Mouse (Mus musculus): ENCODE data around the gene Il17d. TPM values are rescaled to one million over a fixed set of nuclear protein-coding genes. Genes with fewer than 3 reads are reported as not detected.

Gene Il17d
- total RNA-seq, 2 experiments from 2014 or later = 15.2 to 15.8 TPM

DNA sequence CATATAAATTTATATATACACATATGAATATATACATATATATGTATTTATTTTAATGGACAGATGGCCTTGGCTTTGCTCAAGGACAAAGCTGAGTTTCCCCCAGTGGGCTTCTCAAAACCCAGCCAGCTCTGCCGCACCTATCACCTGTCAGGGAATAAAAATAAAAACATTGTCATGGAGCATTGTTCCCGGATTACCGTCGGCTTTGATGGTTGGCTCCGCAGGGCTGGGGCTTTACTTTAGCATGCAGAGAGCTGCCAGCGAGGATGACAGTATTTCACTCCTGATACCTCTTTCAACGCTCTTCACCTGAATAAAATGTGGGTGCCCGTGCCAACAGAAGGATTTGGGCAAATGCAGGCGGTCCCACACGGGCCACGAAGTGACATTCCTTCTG, 9.3 kb downstream of the Il17d start:
- no peak for DNase-seq (ENCODE audit: low spot score in 2 of 2)
- intact Hi-C loops (cut with DNase I) = loop anchor here (5.0 kb wide), 1 partner anchor 38 kb away; the partner anchor contains the start of gene Eef1akmt1

- no peak for DNase-seq (ENCODE audit: low spot score in 2 of 2)
- intact Hi-C loops (cut with DNase I) = loop anchor here (5.0 kb wide), 1 partner anchor 38 kb away; the partner anchor contains the start of gene Eef1akmt1
Observed at GRCm38 (mm10) chr14:57534346-57534745, 9.8 kb downstream of the Il17d start.

DNA sequence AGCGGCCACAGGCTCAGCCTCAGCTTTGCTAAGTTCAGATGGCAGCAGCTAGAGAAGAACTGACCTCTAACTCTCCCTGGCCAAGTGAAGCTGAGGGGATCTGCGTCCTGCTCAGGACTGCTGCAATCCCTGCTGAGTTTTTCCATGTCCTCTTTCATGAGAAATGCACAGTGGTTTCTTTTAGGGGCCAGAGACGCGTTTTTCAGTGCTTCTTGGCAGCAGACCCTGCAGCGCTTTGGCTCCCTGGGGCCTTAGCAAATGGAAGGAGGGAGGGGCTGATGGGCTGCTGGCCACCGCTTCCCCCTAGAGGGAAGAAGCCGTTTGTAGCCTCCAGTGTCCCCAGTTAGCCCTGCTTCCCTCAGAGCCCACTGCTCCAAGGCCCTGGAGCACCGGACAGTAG, 10.4 kb downstream of the Il17d start:
- intact Hi-C loops (cut with DNase I) = loop anchor here (5.0 kb wide), 2 partner anchors 37 to 82 kb away; partner anchors contain the start of gene Eef1akmt1
- DNase-seq (ENCODE audit: low spot score in 2 of 2) = peak in 1 of 2 experiments; percentile 38

DNA sequence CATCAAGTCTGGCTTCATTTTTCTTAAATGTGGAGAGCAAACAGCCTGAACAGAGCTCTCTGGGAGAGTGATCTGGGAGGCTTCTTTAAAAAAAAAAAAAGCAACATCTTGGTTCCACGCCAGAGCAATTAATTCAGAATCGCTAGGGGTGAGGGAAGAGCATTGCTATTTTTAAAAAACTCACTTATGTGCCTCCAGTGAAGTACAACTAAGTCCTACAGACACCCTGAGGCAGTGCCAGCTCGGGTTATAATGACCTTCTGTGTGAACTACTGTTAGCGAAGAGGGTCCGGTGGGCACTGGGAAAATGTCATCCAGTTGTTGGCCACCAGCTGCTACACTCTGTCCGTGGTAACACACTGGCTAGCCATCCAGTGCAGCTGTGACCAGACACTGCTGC, 11.1 kb downstream of the Il17d start:
- intact Hi-C loops (cut with DNase I) = loop anchor here (5.0 kb wide), 1 partner anchor 82 kb away; no protein-coding TSS in a partner anchor
- peak in 1 of 2 experiments; percentile 45 for DNase-seq (ENCODE audit: low spot score in 2 of 2)

- no peak for DNase-seq (ENCODE audit: low spot score in 2 of 2)
- intact Hi-C loops (cut with DNase I) = loop anchor here (5.0 kb wide), 1 partner anchor 80 kb away; no protein-coding TSS in a partner anchor
Observed at GRCm38 (mm10) chr14:57536820-57537219, 12.2 kb downstream of the Il17d start.

DNA sequence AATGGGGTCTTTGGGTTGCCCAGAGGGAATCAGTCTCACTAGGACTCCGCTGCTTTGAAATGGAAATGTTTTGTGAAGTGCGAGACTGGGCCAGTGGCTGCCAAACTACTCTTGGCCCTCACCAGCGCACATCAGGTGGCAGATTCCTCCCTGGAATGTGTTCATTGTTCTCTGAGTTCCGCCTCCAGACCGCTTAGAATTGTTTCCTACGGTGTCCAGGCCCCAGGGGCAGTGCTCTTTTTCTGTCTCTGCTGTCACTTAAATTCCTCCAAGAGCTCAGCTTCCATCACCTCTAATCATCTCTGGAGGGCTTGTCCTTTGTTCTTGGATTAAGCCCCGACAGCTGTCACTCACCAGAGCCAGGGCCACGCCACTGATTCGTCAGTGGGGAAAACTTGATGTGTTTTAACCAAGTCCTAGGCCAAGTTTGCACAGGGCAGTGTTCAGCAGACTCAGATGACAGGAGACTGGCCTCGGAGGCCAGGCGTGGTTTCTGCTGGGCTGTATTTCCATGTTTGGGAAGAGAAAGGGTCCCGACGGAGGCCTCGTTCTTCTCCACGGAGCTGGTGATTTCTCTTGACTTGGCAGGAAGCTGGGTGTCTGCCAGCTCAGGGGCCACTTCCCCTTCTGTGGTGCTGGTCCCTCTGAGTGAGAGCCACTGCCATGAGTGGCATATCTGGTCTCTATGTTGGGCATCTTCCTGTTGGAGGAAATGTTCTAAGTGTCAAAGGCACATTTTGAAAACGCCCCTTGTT, 12.9 kb downstream of the Il17d start:
- DNase-seq (ENCODE audit: low spot score in 2 of 2) = no peak
- intact Hi-C loops (cut with DNase I) = loop anchor here (5.0 kb wide), 1 partner anchor 80 kb away; no protein-coding TSS in a partner anchor

DNA sequence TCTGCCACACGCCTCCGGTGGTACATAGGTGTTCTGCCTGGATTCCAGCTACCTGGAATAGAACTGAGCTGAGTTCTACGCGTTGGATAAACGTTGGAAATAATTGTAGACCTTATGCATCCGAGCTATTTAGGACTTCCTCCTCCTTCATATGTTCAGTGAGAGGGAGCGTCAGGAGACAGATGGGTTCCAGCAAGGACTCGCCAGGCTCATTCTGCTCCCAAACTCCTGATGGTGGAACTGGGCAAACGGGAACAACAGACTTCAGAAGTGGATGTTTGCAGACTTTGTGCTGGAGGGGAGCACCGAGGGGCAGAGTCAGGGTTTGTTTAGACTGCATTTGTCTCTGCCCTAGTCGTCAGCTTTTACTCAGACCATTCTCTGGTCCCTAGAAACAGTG, 16.1 kb downstream of the Il17d start:
- peak in 1 of 2 experiments; percentile 70 for DNase-seq (ENCODE audit: low spot score in 2 of 2)
- intact Hi-C loops (cut with DNase I) = no loop called here

DNA sequence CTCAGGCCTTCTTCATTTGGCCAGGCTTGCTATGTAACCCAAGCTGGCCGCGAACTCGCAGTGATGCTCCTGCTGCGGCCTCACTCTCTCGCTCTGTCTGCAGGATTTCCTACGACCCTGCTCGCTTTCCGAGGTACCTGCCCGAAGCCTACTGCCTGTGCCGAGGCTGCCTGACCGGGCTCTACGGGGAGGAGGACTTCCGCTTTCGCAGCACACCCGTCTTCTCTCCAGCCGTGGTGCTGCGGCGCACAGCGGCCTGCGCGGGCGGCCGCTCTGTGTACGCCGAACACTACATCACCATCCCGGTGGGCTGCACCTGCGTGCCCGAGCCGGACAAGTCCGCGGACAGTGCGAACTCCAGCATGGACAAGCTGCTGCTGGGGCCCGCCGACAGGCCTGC, 17.7 kb downstream of the Il17d start:
- DNase-seq (ENCODE audit: low spot score in 2 of 2) = no peak
- intact Hi-C loops (cut with DNase I) = no loop called here

GRCm38 (mm10) chr14:57543420-57544039, 19.0 kb downstream of the Il17d start:
- DNase-seq (ENCODE audit: low spot score in 2 of 2) = no peak
- intact Hi-C loops (cut with DNase I) = no loop called here

- no peak for DNase-seq (ENCODE audit: low spot score in 2 of 2)
Observed at GRCm38 (mm10) chr14:57545526-57545925, 20.9 kb downstream of the Il17d start.

DNA sequence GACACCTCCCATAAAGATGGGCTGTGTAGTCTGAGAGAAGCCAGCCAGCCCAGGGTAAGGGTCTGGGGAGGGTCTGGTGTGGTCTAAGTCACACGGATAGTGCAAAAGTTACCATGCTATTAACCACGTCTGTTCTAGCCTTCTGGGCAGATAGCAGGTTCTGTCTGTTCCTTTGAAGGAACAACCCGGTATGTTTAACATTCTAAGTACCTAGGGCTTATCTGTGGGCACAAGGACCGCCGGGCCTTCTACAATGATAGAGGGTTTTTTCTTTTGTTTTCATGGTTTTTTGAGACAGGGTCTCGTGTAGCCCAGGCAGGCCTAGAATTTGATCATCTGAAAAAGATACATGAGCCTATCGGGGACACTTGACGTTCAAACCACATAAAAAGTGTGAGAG, 21.6 kb downstream of the Il17d start:
- DNase-seq (ENCODE audit: low spot score in 2 of 2) = no peak
- intact Hi-C loops (cut with DNase I) = no loop called here

More at GRCm38 (mm10) chr14:57545526-57545925, 20.9 kb downstream of the Il17d start:
- intact Hi-C loops (cut with DNase I) = no loop called here

DNA sequence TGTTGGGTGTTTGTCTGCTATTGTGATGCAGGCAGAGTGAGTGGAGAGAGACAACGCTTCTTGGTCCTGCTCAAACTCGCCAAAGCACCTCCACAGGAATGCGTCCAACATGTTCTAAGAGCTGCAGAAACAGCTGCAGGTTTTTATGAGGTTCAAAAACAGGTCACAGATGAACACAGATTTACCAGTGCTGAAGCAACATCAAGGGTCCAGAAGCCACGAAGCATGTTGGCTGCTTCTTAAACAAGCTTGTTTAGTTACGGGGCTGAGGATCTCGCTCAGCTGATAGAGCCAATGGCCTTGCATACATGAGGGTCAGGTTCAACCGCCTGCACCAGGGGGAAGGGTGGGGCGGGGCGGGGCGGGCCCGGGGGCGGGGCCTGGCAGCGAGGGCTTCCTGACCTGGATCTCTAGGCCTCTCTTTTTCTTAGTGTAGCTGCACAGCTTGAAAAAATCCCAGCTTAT, 22.0 kb downstream of the Il17d start:
- DNase-seq (ENCODE audit: low spot score in 2 of 2) = no peak

DNA sequence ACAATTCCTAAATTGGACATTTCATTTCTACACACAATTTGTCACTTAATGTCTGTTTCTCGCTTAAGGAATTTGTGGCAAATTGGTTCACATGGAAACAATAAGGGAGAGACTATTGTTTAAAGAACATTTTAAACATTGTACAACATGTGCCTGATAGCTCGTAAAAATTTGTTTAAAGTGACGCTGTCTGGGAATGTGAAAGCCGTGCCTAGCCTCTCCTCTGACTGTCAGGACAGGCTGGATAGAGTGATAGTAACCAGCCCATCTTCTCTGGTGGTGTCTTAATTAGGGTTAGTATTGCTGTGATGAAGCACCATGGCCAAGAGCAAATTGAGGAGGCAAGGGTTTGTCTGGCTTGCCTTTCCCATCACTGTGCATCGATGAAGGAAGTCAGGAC, 22.5 kb downstream of the Il17d start:
- DNase-seq (ENCODE audit: low spot score in 2 of 2) = no peak

More for the DNA sequence above, 22.0 kb downstream of the Il17d start:
- intact Hi-C loops (cut with DNase I) = no loop called here

GRCm38 (mm10) chr14:57552945-57553344, 28.4 kb downstream of the Il17d start:
- intact Hi-C loops (cut with DNase I) = no loop called here
- DNase-seq (ENCODE audit: low spot score in 2 of 2) = no peak

More for the DNA sequence above, 22.5 kb downstream of the Il17d start:
- intact Hi-C loops (cut with DNase I) = no loop called here

- DNase-seq (ENCODE audit: low spot score in 2 of 2) = no peak
- intact Hi-C loops (cut with DNase I) = no loop called here
Observed at GRCm38 (mm10) chr14:57554434-57554833, 29.9 kb downstream of the Il17d start.

GRCm38 (mm10) chr14:57555471-57556070, 31.0 kb downstream of the Il17d start:
- no peak for DNase-seq (ENCODE audit: low spot score in 2 of 2)
- intact Hi-C loops (cut with DNase I) = no loop called here

GRCm38 (mm10) chr14:57556922-57557321, 32.3 kb downstream of the Il17d start:
- intact Hi-C loops (cut with DNase I) = no loop called here
- no peak for DNase-seq (ENCODE audit: low spot score in 2 of 2)

GRCm38 (mm10) chr14:57565626-57566025, 41.0 kb downstream of the Il17d start:
- intact Hi-C loops (cut with DNase I) = no loop called here
- DNase-seq (ENCODE audit: low spot score in 2 of 2) = no peak

GRCm38 (mm10) chr14:57571155-57572133, 46.9 kb downstream of the Il17d start, which contains the start of gene Eef1akmt1:
Gene Eef1akmt1 (minus strand): TSS chr14:57571612.
- intact Hi-C loops (cut with DNase I) = loop anchor here (5.0 kb wide), 1 partner anchor 39 kb away; no protein-coding TSS in a partner anchor
- peak; percentile 96 to 97 for DNase-seq (ENCODE audit: low spot score in 2 of 2)

Data from left cerebral cortex, postnatal 25 days (tissue).